Mouse (Mus musculus): ENCODE measurements at regions not wholly inside any gene's neighbourhood (a gene's known extent, or its start where the extent isn't known, plus 50 kb on each side); places are given as distances from the start of the nearest gene placed in this dataset.
"Not testable (repeated sequence)": the region's sequence is repeated elsewhere in the genome, so short reads cannot be mapped to it uniquely, and the experiment has no call there.

GRCm38 (mm10) chr10:22460386-22460785 is 100.0 kb downstream of the Raet1d start:
- not testable (repeated sequence) for DNase-seq

- not testable (repeated sequence) for DNase-seq
Measured at GRCm38 (mm10) chr10:22460818-22461479, 100.6 kb downstream of the Raet1d start.

- DNase-seq, result not testable (repeated sequence)
Measured at GRCm38 (mm10) chr10:22461480-22462050, 101.2 kb downstream of the Raet1d start.

- not testable (repeated sequence) for DNase-seq
Measured at GRCm38 (mm10) chr10:22471722-22472330, 111.5 kb downstream of the Raet1d start.

- DNase-seq, result peak; percentile 44
Measured at GRCm38 (mm10) chr10:22479860-22480259, 119.5 kb downstream of the Raet1d start.

- not testable (repeated sequence) for DNase-seq
Measured at GRCm38 (mm10) chr10:22487071-22487470, 126.7 kb downstream of the Raet1d start.

GRCm38 (mm10) chr10:22491806-22492347 is 131.5 kb downstream of the Raet1d start:
- not testable (repeated sequence) for DNase-seq

GRCm38 (mm10) chr10:22495975-22496496 is 135.7 kb downstream of the Raet1d start:
- DNase-seq, result no peak

All from lung, postnatal 36 days (tissue).